Mouse (Mus musculus): ENCODE measurements around the gene Ap1m1.

DNA sequence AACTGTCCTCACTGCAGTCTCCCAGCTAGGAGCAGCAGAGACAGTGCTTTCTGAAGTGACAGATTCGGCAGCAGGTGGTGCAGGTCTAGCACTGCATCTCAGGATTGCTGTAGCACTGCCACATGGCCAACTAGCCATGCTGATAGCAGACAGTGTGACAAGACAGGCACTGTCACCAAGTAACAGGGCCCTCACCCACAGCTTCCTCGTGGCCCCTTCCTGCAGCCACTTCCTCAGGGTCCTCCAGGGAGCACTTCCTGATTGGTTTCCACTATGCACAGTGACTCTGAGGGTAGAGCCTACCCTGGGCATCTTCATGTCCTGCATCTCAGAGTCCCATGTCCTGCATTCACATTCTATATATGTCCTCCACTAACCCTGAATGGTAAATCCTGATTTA lies 4.8 kb downstream of the Ap1m1 start:
- TF ChIP-seq POLR2A (IDR thresholded peaks at IDR 0.05; ENCODE audit: low read depth, low read length): no peak
- no peak for TF ChIP-seq CTCF (conservative IDR thresholded peaks at IDR 0.05; ENCODE audit: insufficient read depth, insufficient read length, low read depth, low read length)

Measured in kidney, adult 2 months (tissue).